Mouse (Mus musculus) G1E (cell line): ENCODE data around the gene Sept14.

Source experiments
- CTCF ChIP-seq: IDR thresholded peaks from 2 replicates; pipeline ENCODE4 v1.5.1; 2012; ENCODE audit warnings: low read depth, low read length, inconsistent platforms, mixed read lengths
- GATA1 ChIP-seq: IDR thresholded peaks from 2 replicates; pipeline ENCODE4 v1.6.1; 2012; ENCODE audit warnings: borderline replicate concordance, low read length, inconsistent platforms, mixed read lengths
- GATA2 ChIP-seq: IDR thresholded peaks from 2 replicates; pipeline ENCODE4 v1.6.1; 2012; ENCODE audit warnings: low read depth, low read length, inconsistent platforms, borderline replicate concordance
- POLR2AphosphoS5 ChIP-seq: IDR thresholded peaks from 2 replicates; pipeline ENCODE4 v1.6.1; 2012; ENCODE audit warnings: low read depth, low read length, inconsistent platforms; ENCODE audit not compliant: insufficient replicate concordance
- TAL1 ChIP-seq: conservative IDR thresholded peaks from 2 replicates; pipeline ENCODE4 v1.6.1; 2012; ENCODE audit warnings: low read depth, low read length, inconsistent platforms, mixed read lengths

DNA sequence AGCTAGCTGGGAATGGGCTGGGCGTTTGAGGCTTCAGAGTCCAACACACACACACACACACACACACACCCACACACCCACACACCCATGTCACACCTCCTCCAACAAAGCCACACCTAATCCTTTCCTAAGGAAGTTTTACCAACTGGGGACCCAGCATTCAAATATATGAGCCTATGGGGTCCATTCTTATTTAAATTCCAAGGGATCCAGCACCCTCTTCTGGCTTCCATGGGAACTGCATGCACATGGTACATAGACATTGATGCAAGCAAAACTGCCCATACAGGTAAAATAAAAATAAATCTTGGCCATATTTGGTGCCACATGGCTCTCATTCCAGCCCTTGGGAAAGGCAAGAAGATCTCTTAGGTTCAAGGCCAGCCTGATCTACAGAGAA is 32.7 kb upstream of the Sept14 start:
- TF ChIP-seq CTCF (peak; percentile 42; the same call in 1 of the 2 replicates), TAL1 (no peak), GATA1 (no peak), POLR2AphosphoS5 (no peak), GATA2 (no peak)
